Mouse (Mus musculus): ENCODE measurements around the gene Scap.

GRCm38 (mm10) chr9:110361299-110361698 is 28.2 kb downstream of the Scap start:
- no peak for TF ChIP-seq CTCF (IDR thresholded peaks at IDR 0.05; ENCODE audit: control insufficient read depth, insufficient read depth, insufficient replicate concordance, low read depth, low read length)
- no peak for TF ChIP-seq POLR2A (IDR thresholded peaks at IDR 0.05; ENCODE audit: control insufficient read depth, low read depth, low read length)

Data from testis, adult 2 months (tissue).